Mouse (Mus musculus) thymus, adult 2 months (tissue): Measurements from ENCODE around the gene Rrn3.

ENCODE experiments used
- CTCF ChIP-seq: fragments of 200-500 bp; IDR thresholded peaks from 2 replicates; pipeline ENCODE4 v1.5.1; 2012; ENCODE audit warnings: mild to moderate bottlenecking, control low read depth, low read length, moderate library complexity, borderline replicate concordance; ENCODE audit not compliant: control insufficient read depth, poor library complexity, insufficient read depth; ENCODE audit errors: extremely low read depth
- POLR2A ChIP-seq: fragments of 200-500 bp; IDR thresholded peaks from 2 replicates; pipeline ENCODE4 v1.6.1; 2012; ENCODE audit warnings: mild to moderate bottlenecking, low read length, control low read depth, moderate library complexity; ENCODE audit not compliant: control insufficient read depth, poor library complexity, insufficient read depth; ENCODE audit errors: extremely low read depth

- no peak for TF ChIP-seq CTCF
- TF ChIP-seq POLR2A: no peak
Observed at GRCm38 (mm10) chr16:13753986-13754385, 26.5 kb upstream of the Rrn3 start.
